Mouse (Mus musculus): ENCODE data around the gene Nup214.

GRCm38 (mm10) chr2:32091956-32092355, 117.7 kb downstream of the Nup214 start:
- no peak for TF ChIP-seq POLR2A (IDR thresholded peaks at IDR 0.05; ENCODE audit: extremely low read depth, insufficient read depth, low read length)
- TF ChIP-seq CTCF (IDR thresholded peaks at IDR 0.05; ENCODE audit: low read depth, low read length) = no peak
